Mouse (Mus musculus): ENCODE measurements around the gene Pou2af1. TPM values are rescaled to one million over a fixed set of nuclear protein-coding genes. Genes with fewer than 3 reads are reported as not detected.

Pou2af1 gene
- total RNA-seq, 2 experiments from 2014 or later = 0.14 TPM; not detected in 1

DNA sequence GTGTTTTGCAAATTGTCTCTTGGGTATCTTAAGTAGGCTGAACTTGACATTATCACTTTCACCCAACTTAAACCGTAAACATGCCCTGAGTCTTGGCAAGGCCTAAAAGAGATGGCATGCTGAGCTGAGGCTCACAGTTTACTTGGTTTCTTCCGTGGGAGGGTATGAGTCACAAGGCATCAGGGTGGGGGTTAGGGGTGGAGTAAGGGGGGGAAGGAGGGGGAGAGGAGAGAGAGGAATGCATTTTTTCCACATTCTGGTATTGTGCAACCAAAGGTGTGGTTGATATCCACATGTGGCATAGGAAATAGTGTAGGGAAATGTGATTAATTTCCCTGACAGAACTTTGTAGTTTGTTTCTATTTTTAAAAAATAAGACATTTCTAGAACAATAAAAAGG, 72.6 kb downstream of the Pou2af1 start:
- no peak for DNase-seq (ENCODE audit: extremely low spot score in 1 of 2, low spot score in 2 of 2)
- no peak for TF ChIP-seq CTCF (IDR thresholded peaks at IDR 0.05)
- no peak overlapping the region for H3K4me3 ChIP-seq
- H3K27ac ChIP-seq = no peak overlapping the region
- intact Hi-C loops (cut with DNase I) = no loop called here

Other genes starting within 250 kb of the Pou2af1 start
- 10 to 100 TPM; 57.5 to 84.4 TPM for gene Sik2, start 204.6 kb upstream of the Pou2af1 start, total RNA-seq (2021)
- gene Btg4, start 152.8 kb upstream of the Pou2af1 start, total RNA-seq (2021) = not detected
- 1 to 10 TPM; 6.8 to 7.4 TPM for gene Layn, start 136.6 kb upstream of the Pou2af1 start, total RNA-seq (2021)
- gene 4833427G06Rik, start 111.6 kb upstream of the Pou2af1 start, total RNA-seq (2021) = not detected
- gene Gm32742, start 48.2 kb upstream of the Pou2af1 start, total RNA-seq (2021) = not detected
- 1 to 10 TPM; 1.0 to 1.4 TPM for gene Colca2, start 64.9 kb downstream of the Pou2af1 start, total RNA-seq (2021)
- gene 1810046K07Rik, start 115.2 kb downstream of the Pou2af1 start, total RNA-seq (2021) = not detected

Data from left cerebral cortex, adult 2 months (tissue).